Mouse (Mus musculus) testis, postnatal 14 days (tissue): ENCODE results near the gene Fam171a1.

Source experiments
- DNase-seq: peaks from one replicate; pipeline ENCODE4 v3.0.0; 2021; ENCODE audit warnings: low spot score

The Fam171a1 gene

DNA sequence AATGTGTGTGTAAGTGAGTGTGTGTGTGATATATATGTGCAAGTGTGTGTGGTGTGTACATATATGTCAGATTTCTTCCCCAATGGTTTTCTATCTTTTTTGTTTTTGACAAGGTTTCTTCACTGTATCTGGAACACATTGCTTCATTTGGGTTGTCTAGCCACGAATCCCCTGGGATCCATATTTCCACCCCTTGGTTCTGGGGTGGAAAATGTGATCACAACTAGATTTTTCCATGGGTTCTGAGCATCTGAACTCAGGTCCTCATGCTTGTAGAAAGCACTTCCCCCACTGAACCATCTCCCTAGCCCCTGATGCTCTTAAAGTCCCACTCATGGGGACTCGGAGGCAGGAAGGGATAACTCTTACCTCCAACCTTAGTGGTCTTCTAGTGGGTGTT lies 159.3 kb downstream of the Fam171a1 start:
- no peak for DNase-seq

GRCm38 (mm10) chr2:3276106-3276505 lies 162.1 kb downstream of the Fam171a1 start:
- no peak for DNase-seq
